Mouse (Mus musculus) erythroblast, adult 5-6 weeks (primary cell): ENCODE results near the gene Spata22. TPM values are rescaled to one million over a fixed set of nuclear protein-coding genes. Genes with fewer than 3 reads are reported as not detected.

Experiments used
- total RNA-seq, 2 experiments: library from RNA; stranded (forward) in 1 of 2; stranded (reverse) in 1 of 2; fragments of 150-400 nt in 1 of 2; fragments of 200-764, 138-1000 nt in 1 of 2; gene quantifications; 2 replicates each; pipeline versions ENCODE4 v1.2.3 to v1.2.4; 2015 to 2017; ENCODE audit warnings: low replicate concordance in 2 of 2

Spata22 gene
- total RNA-seq, 2 experiments from 2014 or later = not detected

Other genes with a start within 250 kb of the Spata22 start
- gene Itgae, start 239.2 kb upstream of the Spata22 start, total RNA-seq (2015; ENCODE audit: low replicate concordance) = not detected in 2 replicates
- gene Itgae, start 239.2 kb upstream of the Spata22 start, total RNA-seq (2017; ENCODE audit: low replicate concordance) = 0.14 TPM in 1 of 2 replicates, not detected in the other
- 7.9 and 12.7 TPM in 2 replicates for gene Haspin, start 191.4 kb upstream of the Spata22 start, total RNA-seq (2015; ENCODE audit: low replicate concordance)
- gene Haspin, start 191.4 kb upstream of the Spata22 start, total RNA-seq (2017; ENCODE audit: low replicate concordance) = 13.1 and 16.7 TPM in 2 replicates
- gene P2rx5, start 169.3 kb upstream of the Spata22 start, total RNA-seq (2015; ENCODE audit: low replicate concordance) = not detected in 2 replicates
- not detected in 2 replicates for gene P2rx5, start 169.3 kb upstream of the Spata22 start, total RNA-seq (2017; ENCODE audit: low replicate concordance)
- gene Emc6, start 152.7 kb upstream of the Spata22 start, total RNA-seq (2015; ENCODE audit: low replicate concordance) = 12.5 and 25.2 TPM in 2 replicates
- gene Emc6, start 152.7 kb upstream of the Spata22 start, total RNA-seq (2017; ENCODE audit: low replicate concordance) = 3.3 and 6.0 TPM in 2 replicates
- gene Tax1bp3, start 152.7 kb upstream of the Spata22 start, total RNA-seq (2015; ENCODE audit: low replicate concordance) = 3.1 and 4.4 TPM in 2 replicates
- gene Tax1bp3, start 152.7 kb upstream of the Spata22 start, total RNA-seq (2017; ENCODE audit: low replicate concordance) = 2.5 and 4.0 TPM in 2 replicates
- 2.3 and 6.0 TPM in 2 replicates for gene Ctns, start 130.7 kb upstream of the Spata22 start, total RNA-seq (2015; ENCODE audit: low replicate concordance)
- gene Ctns, start 130.7 kb upstream of the Spata22 start, total RNA-seq (2017; ENCODE audit: low replicate concordance) = 3.5 and 6.0 TPM in 2 replicates
- gene Shpk, start 130.3 kb upstream of the Spata22 start, total RNA-seq (2015; ENCODE audit: low replicate concordance) = 2.1 TPM in 1 of 2 replicates, not detected in the other
- gene Shpk, start 130.3 kb upstream of the Spata22 start, total RNA-seq (2017; ENCODE audit: low replicate concordance) = 1.5 and 2.4 TPM in 2 replicates
- not detected in 2 replicates for gene Trpv1, start 95.4 kb upstream of the Spata22 start, total RNA-seq (2015; ENCODE audit: low replicate concordance)
- gene Trpv1, start 95.4 kb upstream of the Spata22 start, total RNA-seq (2017; ENCODE audit: low replicate concordance) = not detected in 2 replicates
- not detected in 2 replicates for gene Trpv3, start 62.4 kb upstream of the Spata22 start, total RNA-seq (2015; ENCODE audit: low replicate concordance)
- not detected in 2 replicates for gene Trpv3, start 62.4 kb upstream of the Spata22 start, total RNA-seq (2017; ENCODE audit: low replicate concordance)
- gene Aspa, start 145 bp upstream of the Spata22 start, total RNA-seq (2015; ENCODE audit: low replicate concordance) = 1.3 TPM in 1 of 2 replicates, not detected in the other
- not detected in 2 replicates for gene Aspa, start 145 bp upstream of the Spata22 start, total RNA-seq (2017; ENCODE audit: low replicate concordance)
- not detected in 2 replicates for gene Gm49340, start within 50 bp of the Spata22 start, total RNA-seq (2015; ENCODE audit: low replicate concordance)
- not detected in 2 replicates for gene Gm49340, start within 50 bp of the Spata22 start, total RNA-seq (2017; ENCODE audit: low replicate concordance)
- gene Olfr20, start 21.0 kb downstream of the Spata22 start, total RNA-seq (2015; ENCODE audit: low replicate concordance) = not detected in 2 replicates
- not detected in 2 replicates for gene Olfr20, start 21.0 kb downstream of the Spata22 start, total RNA-seq (2017; ENCODE audit: low replicate concordance)
- gene Olfr376, start 41.5 kb downstream of the Spata22 start, total RNA-seq (2015; ENCODE audit: low replicate concordance) = not detected in 2 replicates
- not detected in 2 replicates for gene Olfr376, start 41.5 kb downstream of the Spata22 start, total RNA-seq (2017; ENCODE audit: low replicate concordance)
- not detected in 2 replicates for gene Olfr1, start 69.9 kb downstream of the Spata22 start, total RNA-seq (2015; ENCODE audit: low replicate concordance)
- not detected in 2 replicates for gene Olfr1, start 69.9 kb downstream of the Spata22 start, total RNA-seq (2017; ENCODE audit: low replicate concordance)
- gene Olfr378, start 98.7 kb downstream of the Spata22 start, total RNA-seq (2015; ENCODE audit: low replicate concordance) = not detected in 2 replicates
- gene Olfr378, start 98.7 kb downstream of the Spata22 start, total RNA-seq (2017; ENCODE audit: low replicate concordance) = not detected in 2 replicates
- gene Olfr380, start 127.8 kb downstream of the Spata22 start, total RNA-seq (2015; ENCODE audit: low replicate concordance) = not detected in 2 replicates
- gene Olfr380, start 127.8 kb downstream of the Spata22 start, total RNA-seq (2017; ENCODE audit: low replicate concordance) = not detected in 2 replicates
- gene Olfr381, start 161.9 kb downstream of the Spata22 start, total RNA-seq (2015; ENCODE audit: low replicate concordance) = not detected in 2 replicates
- gene Olfr381, start 161.9 kb downstream of the Spata22 start, total RNA-seq (2017; ENCODE audit: low replicate concordance) = not detected in 2 replicates
- not detected in 2 replicates for gene Olfr382, start 187.5 kb downstream of the Spata22 start, total RNA-seq (2015; ENCODE audit: low replicate concordance)
- not detected in 2 replicates for gene Olfr382, start 187.5 kb downstream of the Spata22 start, total RNA-seq (2017; ENCODE audit: low replicate concordance)